Mouse (Mus musculus): ENCODE data around the gene Scpep1. TPM values are rescaled to one million over a fixed set of nuclear protein-coding genes. Genes with fewer than 3 reads are reported as not detected.

Gene Scpep1
- total and polyA plus RNA-seq, 3 experiments = 2.1 to 25.2 (median 8.1) TPM

DNA sequence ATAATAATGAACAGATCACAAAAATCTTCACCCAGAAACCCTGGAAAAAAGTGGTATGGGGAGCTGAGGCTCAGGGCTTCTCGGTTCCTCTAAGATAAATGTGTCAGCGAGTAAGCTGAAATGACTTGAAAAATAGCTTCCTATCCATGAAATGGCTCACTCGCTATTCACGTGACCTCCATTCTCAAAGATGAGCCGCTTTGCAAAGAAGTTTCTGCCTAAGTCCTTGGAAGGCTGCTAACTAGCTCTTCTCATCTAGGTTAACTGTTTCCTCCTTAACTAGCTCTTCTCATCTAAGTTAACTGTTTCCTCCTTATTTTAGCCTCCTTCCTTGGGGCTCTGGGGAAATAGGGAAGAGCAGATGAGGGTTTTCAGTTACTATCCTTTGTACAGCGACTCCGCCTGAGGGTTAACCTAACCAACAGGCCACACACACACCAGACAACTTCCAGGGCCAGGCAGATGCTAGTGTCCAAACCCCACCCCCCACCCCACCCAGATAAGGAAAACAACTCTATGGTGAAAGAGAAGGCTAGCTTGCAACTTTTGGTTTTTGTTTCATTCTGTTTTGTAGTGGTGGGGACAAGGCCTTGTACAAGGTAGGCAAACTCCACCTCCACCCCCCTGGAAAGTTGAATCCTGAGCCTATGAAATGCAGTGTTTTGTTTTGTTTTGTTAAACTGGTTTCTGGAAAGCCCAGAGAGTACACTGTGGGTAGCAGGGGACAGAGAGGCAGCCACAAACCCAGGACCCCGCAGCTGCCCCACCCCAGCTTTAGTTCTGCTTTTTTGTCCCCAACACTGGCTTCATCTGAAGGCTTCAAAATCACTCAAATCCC lies 5.2 kb downstream of the Scpep1 start:
- Histone ChIP-seq H3K27me3 (ENCODE audit: insufficient read depth, low read length) (no peaks in the 10 kb centered on the region), H3K4me3 (ENCODE audit: low read depth, low read length) (no peak overlapping the region), H3K36me3 (replicated peaks) (no peaks in the 10 kb centered on the region), H3K4me1 (ENCODE audit: insufficient read depth, low read depth, low read length) (peaks cover 18% of the 10 kb centered on the region), H3K9me3 (replicated peaks) (no peaks in the 10 kb centered on the region)
- DNase-seq (ENCODE audit: low spot score) = no peak
- no peak for ATAC-seq (ENCODE audit: extremely low read depth, insufficient number of reproducible peaks, low FRiP score, poor library complexity, severe bottlenecking)
- TF ChIP-seq CTCF (IDR thresholded peaks at IDR 0.05; ENCODE audit: low read depth, low read length) (no peak), POLR2AphosphoS5 (IDR thresholded peaks at IDR 0.05; ENCODE audit: insufficient replicate concordance, low read depth, low read length) (no peak), GATA2 (IDR thresholded peaks at IDR 0.05; ENCODE audit: borderline replicate concordance, low read depth, low read length) (no peak), TAL1 (conservative IDR thresholded peaks at IDR 0.05; ENCODE audit: low read depth, low read length) (no peak), GATA1 (IDR thresholded peaks at IDR 0.05; ENCODE audit: borderline replicate concordance, low read length) (no peak)

DNA sequence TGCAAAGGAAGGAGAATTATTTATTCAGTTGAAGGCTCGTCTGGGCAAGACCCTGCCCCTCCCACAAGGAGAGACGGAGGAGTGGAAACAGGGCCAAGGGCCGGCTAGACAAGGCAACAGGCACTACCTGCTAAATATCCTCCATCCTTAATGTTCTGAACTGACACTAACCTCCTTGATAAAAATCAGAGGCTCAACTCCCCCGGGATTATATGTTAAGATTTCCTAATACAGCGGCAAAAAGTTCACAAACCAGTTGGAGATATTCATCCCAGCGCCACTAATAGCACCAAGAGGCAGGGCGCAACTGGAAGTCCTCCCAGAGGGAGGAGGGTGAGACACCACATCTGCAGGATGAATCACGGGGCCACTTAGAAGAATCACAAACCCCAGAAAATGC lies 6.4 kb downstream of the Scpep1 start:
- H3K9me3 ChIP-seq (replicated peaks) = no peaks in the 10 kb centered on the region
- H3K4me1 ChIP-seq (ENCODE audit: insufficient read depth, low read depth, low read length) = peaks cover 11% of the 10 kb centered on the region
- TF ChIP-seq GATA2 (IDR thresholded peaks at IDR 0.05; ENCODE audit: borderline replicate concordance, low read depth, low read length) (no peak), CTCF (IDR thresholded peaks at IDR 0.05; ENCODE audit: low read depth, low read length) (no peak), POLR2AphosphoS5 (IDR thresholded peaks at IDR 0.05; ENCODE audit: insufficient replicate concordance, low read depth, low read length) (no peak), GATA1 (IDR thresholded peaks at IDR 0.05; ENCODE audit: borderline replicate concordance, low read length) (no peak), TAL1 (conservative IDR thresholded peaks at IDR 0.05; ENCODE audit: low read depth, low read length) (no peak)
- H3K27me3 ChIP-seq (ENCODE audit: insufficient read depth, low read length) = no peaks in the 10 kb centered on the region
- no peak for DNase-seq (ENCODE audit: low spot score)
- H3K36me3 ChIP-seq (replicated peaks) = no peaks in the 10 kb centered on the region
- no peak for ATAC-seq (ENCODE audit: extremely low read depth, insufficient number of reproducible peaks, low FRiP score, poor library complexity, severe bottlenecking)
- no peak overlapping the region for H3K4me3 ChIP-seq (ENCODE audit: low read depth, low read length)

DNA sequence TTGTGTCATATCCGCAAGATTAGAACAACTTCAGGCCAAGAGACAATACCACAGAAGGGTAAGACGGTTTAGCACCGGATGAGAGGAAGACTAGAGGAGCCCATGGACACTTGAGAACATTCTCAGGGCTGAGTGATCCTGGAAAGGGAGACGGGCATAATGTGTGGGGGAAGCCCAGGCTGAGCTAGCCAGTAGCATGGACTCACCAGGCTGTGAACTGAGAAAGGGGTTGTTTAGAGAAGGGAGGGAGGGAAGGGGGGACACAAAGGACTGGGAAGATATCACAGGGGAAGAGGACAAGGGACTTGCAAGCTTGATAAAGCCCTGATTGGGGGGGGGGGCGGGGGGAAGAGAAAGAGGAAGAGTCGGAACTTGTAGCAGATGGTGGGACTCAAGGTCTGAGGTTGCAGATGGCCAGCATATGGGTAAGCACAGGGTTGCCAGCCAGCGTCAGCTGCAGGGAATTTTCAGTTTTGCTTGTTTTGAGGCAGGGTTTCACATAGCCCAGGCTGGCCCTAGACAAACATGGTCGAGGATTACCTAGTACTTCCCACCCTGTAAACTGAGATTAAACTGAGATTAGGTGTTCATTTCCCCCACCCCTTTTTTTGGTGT lies 9.2 kb downstream of the Scpep1 start:
- Histone ChIP-seq H3K27me3 (ENCODE audit: insufficient read depth, low read length) (no peaks in the 10 kb centered on the region), H3K36me3 (replicated peaks) (no peaks in the 10 kb centered on the region), H3K9me3 (replicated peaks) (no peaks in the 10 kb centered on the region), H3K4me3 (ENCODE audit: low read depth, low read length) (no peak overlapping the region), H3K4me1 (ENCODE audit: insufficient read depth, low read depth, low read length) (peaks cover 11% of the 10 kb centered on the region)
- ATAC-seq (ENCODE audit: extremely low read depth, insufficient number of reproducible peaks, low FRiP score, poor library complexity, severe bottlenecking) (no peak), DNase-seq (ENCODE audit: low spot score) (no peak)
- TF ChIP-seq CTCF (IDR thresholded peaks at IDR 0.05; ENCODE audit: low read depth, low read length) = no peak
- no peak for TF ChIP-seq GATA2 (IDR thresholded peaks at IDR 0.05; ENCODE audit: borderline replicate concordance, low read depth, low read length)
- no peak for TF ChIP-seq TAL1 (conservative IDR thresholded peaks at IDR 0.05; ENCODE audit: low read depth, low read length)

DNA sequence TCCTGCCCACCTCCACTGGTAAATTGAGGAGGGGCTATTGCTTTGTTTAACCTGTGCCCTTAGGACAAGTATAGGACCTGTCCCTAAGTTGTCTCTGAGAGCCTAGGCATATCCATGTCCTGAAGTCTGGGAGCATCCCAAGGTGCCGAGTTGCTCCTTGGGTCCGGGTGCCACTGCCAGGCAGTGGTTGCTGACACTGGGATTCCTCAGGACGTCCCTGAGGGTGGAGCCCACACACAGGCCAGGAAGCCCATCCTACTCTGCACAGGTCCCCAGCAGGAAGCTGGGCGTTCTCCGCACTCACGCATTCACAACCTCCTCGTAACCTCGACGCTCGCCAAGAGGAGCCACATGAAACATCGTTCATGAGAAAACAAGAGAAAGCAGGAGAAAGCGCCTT lies 13.8 kb downstream of the Scpep1 start:
- ATAC-seq (ENCODE audit: extremely low read depth, insufficient number of reproducible peaks, low FRiP score, poor library complexity, severe bottlenecking) (no peak), DNase-seq (ENCODE audit: low spot score) (no peak)
- H3K36me3 ChIP-seq (replicated peaks) = no peaks in the 10 kb centered on the region
- no peaks in the 10 kb centered on the region for H3K4me1 ChIP-seq (ENCODE audit: insufficient read depth, low read depth, low read length)
- TF ChIP-seq TAL1 (conservative IDR thresholded peaks at IDR 0.05; ENCODE audit: low read depth, low read length) = no peak
- TF ChIP-seq GATA2 (IDR thresholded peaks at IDR 0.05; ENCODE audit: borderline replicate concordance, low read depth, low read length) = no peak
- TF ChIP-seq GATA1 (IDR thresholded peaks at IDR 0.05; ENCODE audit: borderline replicate concordance, low read length) = no peak
- no peak for TF ChIP-seq POLR2AphosphoS5 (IDR thresholded peaks at IDR 0.05; ENCODE audit: insufficient replicate concordance, low read depth, low read length)
- TF ChIP-seq CTCF (IDR thresholded peaks at IDR 0.05; ENCODE audit: low read depth, low read length) = no peak
- no peaks in the 10 kb centered on the region for H3K27me3 ChIP-seq (ENCODE audit: insufficient read depth, low read length)
- H3K9me3 ChIP-seq (replicated peaks) = no peaks in the 10 kb centered on the region
- no peak overlapping the region for H3K4me3 ChIP-seq (ENCODE audit: low read depth, low read length)

DNA sequence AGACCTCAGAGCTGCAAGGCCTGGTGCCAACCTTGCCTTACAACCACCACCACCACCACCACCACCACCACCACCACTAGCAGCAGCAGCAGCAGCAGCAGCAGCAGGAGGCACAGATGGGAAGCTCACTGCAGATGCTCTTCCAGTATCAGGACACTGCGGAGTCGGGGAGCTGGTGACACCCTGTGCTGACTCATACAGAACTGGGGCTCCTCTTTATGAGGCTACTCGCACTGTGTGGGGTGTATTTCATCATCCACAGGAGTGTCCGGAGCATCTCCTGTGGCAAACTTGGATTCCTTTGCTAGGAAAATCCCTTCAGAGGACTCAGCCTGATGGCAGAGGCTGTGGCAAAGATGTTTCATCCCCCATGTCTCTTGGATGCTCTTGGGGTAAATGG lies 15.6 kb downstream of the Scpep1 start:
- no peak for DNase-seq (ENCODE audit: low spot score)
- TF ChIP-seq GATA2 (IDR thresholded peaks at IDR 0.05; ENCODE audit: borderline replicate concordance, low read depth, low read length) (no peak), POLR2AphosphoS5 (IDR thresholded peaks at IDR 0.05; ENCODE audit: insufficient replicate concordance, low read depth, low read length) (no peak), TAL1 (conservative IDR thresholded peaks at IDR 0.05; ENCODE audit: low read depth, low read length) (no peak), CTCF (IDR thresholded peaks at IDR 0.05; ENCODE audit: low read depth, low read length) (no peak), GATA1 (IDR thresholded peaks at IDR 0.05; ENCODE audit: borderline replicate concordance, low read length) (no peak)
- no peaks in the 10 kb centered on the region for H3K9me3 ChIP-seq (replicated peaks)
- ATAC-seq (ENCODE audit: extremely low read depth, insufficient number of reproducible peaks, low FRiP score, poor library complexity, severe bottlenecking) = no peak
- H3K4me1 ChIP-seq (ENCODE audit: insufficient read depth, low read depth, low read length) = no peaks in the 10 kb centered on the region
- no peaks in the 10 kb centered on the region for H3K36me3 ChIP-seq (replicated peaks)
- no peak overlapping the region for H3K4me3 ChIP-seq (ENCODE audit: low read depth, low read length)
- H3K27me3 ChIP-seq (ENCODE audit: insufficient read depth, low read length) = no peaks in the 10 kb centered on the region

DNA sequence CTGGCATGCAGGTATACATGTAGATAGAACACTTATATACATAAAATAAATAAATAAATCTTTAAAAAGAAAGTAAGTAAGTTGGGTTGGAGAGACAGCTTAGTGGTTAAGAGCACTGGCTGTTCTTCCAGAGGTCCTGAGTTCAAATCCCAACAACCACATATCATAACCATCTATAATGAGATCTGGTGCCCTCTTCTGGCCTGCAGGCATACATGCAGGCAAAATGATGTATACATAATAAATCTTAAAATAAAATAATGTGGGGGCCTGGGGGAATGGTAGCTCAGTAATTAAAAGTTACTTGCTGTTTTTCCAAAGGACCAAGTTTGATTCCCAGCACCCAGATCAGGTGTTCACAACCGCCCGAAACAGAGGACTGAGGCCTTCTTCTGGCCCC lies 16.5 kb downstream of the Scpep1 start:
- TF ChIP-seq GATA1 (IDR thresholded peaks at IDR 0.05; ENCODE audit: borderline replicate concordance, low read length) (no peak), GATA2 (IDR thresholded peaks at IDR 0.05; ENCODE audit: borderline replicate concordance, low read depth, low read length) (no peak), POLR2AphosphoS5 (IDR thresholded peaks at IDR 0.05; ENCODE audit: insufficient replicate concordance, low read depth, low read length) (no peak), TAL1 (conservative IDR thresholded peaks at IDR 0.05; ENCODE audit: low read depth, low read length) (no peak), CTCF (IDR thresholded peaks at IDR 0.05; ENCODE audit: low read depth, low read length) (no peak)

More for the DNA sequence above, 16.5 kb downstream of the Scpep1 start:
- DNase-seq (ENCODE audit: low spot score) (no peak), ATAC-seq (ENCODE audit: extremely low read depth, insufficient number of reproducible peaks, low FRiP score, poor library complexity, severe bottlenecking) (no peak)
- Histone ChIP-seq H3K4me3 (ENCODE audit: low read depth, low read length) (no peak overlapping the region), H3K9me3 (replicated peaks) (no peaks in the 10 kb centered on the region), H3K27me3 (ENCODE audit: insufficient read depth, low read length) (no peaks in the 10 kb centered on the region), H3K4me1 (ENCODE audit: insufficient read depth, low read depth, low read length) (no peaks in the 10 kb centered on the region), H3K36me3 (replicated peaks) (no peaks in the 10 kb centered on the region)

Measured in G1E (cell line).